Mouse (Mus musculus) forebrain, embryonic 11.5 days (tissue): ENCODE results near the gene Ajap1. TPM values are rescaled to one million over a fixed set of nuclear protein-coding genes. Genes with fewer than 3 reads are reported as not detected.

Source experiments
- ATAC-seq: fragments of 200-750 bp; cut with Nextera tagmentation; replicated peaks from 2 replicates; pipeline ENCODE4 v1.8.0; 2017; ENCODE audit warnings: moderate TSS enrichment; ENCODE audit not compliant: low FRiP score
- DNase-seq: peaks from one replicate; pipeline ENCODE4 v3.0.0-alpha.2; 2017; ENCODE audit warnings: low spot score
- H3K27ac ChIP-seq: fragments of 300-500 bp; sonication (generic); 2 replicates; pipeline ENCODE4 v1.5.1; 2014; ENCODE audit warnings: low read depth, low read length
- H3K27me3 ChIP-seq: fragments of 300-500 bp; sonication (generic); 2 replicates; pipeline ENCODE4 v1.6.1; 2014; ENCODE audit warnings: mild to moderate bottlenecking, low read length, mixed read lengths; ENCODE audit not compliant: control insufficient read depth, insufficient read depth
- H3K36me3 ChIP-seq: fragments of 300-500 bp; sonication (generic); 2 replicates; pipeline ENCODE4 v1.6.1; 2014; ENCODE audit warnings: mild to moderate bottlenecking, low read length, moderate library complexity, mixed read lengths; ENCODE audit not compliant: control insufficient read depth, insufficient read depth
- H3K4me1 ChIP-seq: fragments of 300-500 bp; sonication (generic); replicated peaks from 2 replicates; pipeline ENCODE4 v1.6.1; 2014; ENCODE audit warnings: low read length, mixed read lengths; ENCODE audit not compliant: control insufficient read depth, insufficient read depth
- H3K4me2 ChIP-seq: fragments of 300-500 bp; sonication (generic); 2 replicates; pipeline ENCODE4 v1.6.1; 2014; ENCODE audit warnings: low read depth, mild to moderate bottlenecking, low read length, moderate library complexity, mixed read lengths; ENCODE audit not compliant: severe bottlenecking
- H3K4me3 ChIP-seq: fragments of 300-500 bp; sonication (generic); 2 replicates; pipeline ENCODE4 v1.5.1; 2014; ENCODE audit warnings: low read depth, low read length
- H3K9ac ChIP-seq: fragments of 300-500 bp; sonication (generic); 2 replicates; pipeline ENCODE4 v1.6.1; 2014; ENCODE audit warnings: low read length
- H3K9me3 ChIP-seq: fragments of 300-500 bp; sonication (generic); 2 replicates; pipeline ENCODE4 v1.6.1; 2016; ENCODE audit warnings: low read length, mixed read lengths; ENCODE audit not compliant: control insufficient read depth
- WGBS: fragments of 180-500 bp; shearing (Covaris S2); extraction: QIAGEN DNeasy Blood & Tissue Kit; methylation state at CpG from one replicate; pipeline ENCODE4 v1.1.7; 2014; 5-methylcytosine and 5-hydroxymethylcytosine counted together
- polyA plus RNA-seq: library from polyadenylated mRNA; unstranded; fragments of >200 nt; fragmentation: Nextera tagmentation; extraction: Ambion mirVana; gene quantifications from 2 replicates; pipeline ENCODE4 v1.2.1, GENCODE M21; 2014

Gene Ajap1
- polyA plus RNA-seq, 1 experiment from 2014 or later, result 1.5 TPM

- WGBS, result 92% methylated on average over 8 of the region's 8 CpGs
- Histone ChIP-seq H3K9me3 (no peaks in the 10 kb centered on the region), H3K4me3 (no peak overlapping the region), H3K36me3 (no peaks in the 10 kb centered on the region), H3K27me3 (no peaks in the 10 kb centered on the region), H3K9ac (no peak overlapping the region), H3K4me2 (no peak overlapping the region), H3K4me1 (no peaks in the 10 kb centered on the region), H3K27ac (no peak overlapping the region)
- ATAC-seq (no peak), DNase-seq (no peak)
Observed at GRCm38 (mm10) chr4:153398421-153398820, 84.2 kb downstream of the Ajap1 start.

- Histone ChIP-seq H3K9me3 (no peaks in the 10 kb centered on the region), H3K27me3 (no peaks in the 10 kb centered on the region), H3K4me1 (no peaks in the 10 kb centered on the region), H3K4me2 (no peak overlapping the region), H3K36me3 (no peaks in the 10 kb centered on the region), H3K9ac (no peak overlapping the region), H3K27ac (no peak overlapping the region), H3K4me3 (no peak overlapping the region)
- ATAC-seq (no peak), DNase-seq (no peak)
- 94% methylated on average over 12 of the region's 12 CpGs for WGBS
Observed at GRCm38 (mm10) chr4:153387478-153387877, 95.1 kb downstream of the Ajap1 start.

- Histone ChIP-seq H3K9ac (no peak overlapping the region), H3K36me3 (no peaks in the 10 kb centered on the region), H3K4me3 (no peak overlapping the region), H3K4me2 (no peak overlapping the region), H3K4me1 (no peaks in the 10 kb centered on the region), H3K27me3 (no peaks in the 10 kb centered on the region), H3K27ac (no peak overlapping the region), H3K9me3 (no peaks in the 10 kb centered on the region)
- DNase-seq, result no peak
- WGBS, result 48% methylated on average over 7 of the region's 7 CpGs
- ATAC-seq, result no peak
Observed at GRCm38 (mm10) chr4:153381433-153381832, 101.2 kb downstream of the Ajap1 start.

GRCm38 (mm10) chr4:153380885-153381284 is 101.7 kb downstream of the Ajap1 start:
- Histone ChIP-seq H3K27ac (no peak overlapping the region), H3K4me1 (no peaks in the 10 kb centered on the region), H3K9me3 (no peaks in the 10 kb centered on the region), H3K4me3 (no peak overlapping the region), H3K27me3 (no peaks in the 10 kb centered on the region), H3K4me2 (no peak overlapping the region), H3K9ac (no peak overlapping the region), H3K36me3 (no peaks in the 10 kb centered on the region)
- ATAC-seq, result no peak
- DNase-seq, result no peak
- 69% methylated on average over 10 of the region's 10 CpGs for WGBS

- DNase-seq, result peak; percentile 70
- H3K27ac ChIP-seq, result no peak overlapping the region
- 19% methylated on average over 6 of the region's 6 CpGs for WGBS
- H3K4me3 ChIP-seq, result no peak overlapping the region
- H3K36me3 ChIP-seq, result no peaks in the 10 kb centered on the region
- H3K4me2 ChIP-seq, result no peak overlapping the region
- no peak overlapping the region for H3K9ac ChIP-seq
- H3K9me3 ChIP-seq, result no peaks in the 10 kb centered on the region
- ATAC-seq, result 0 out of 2 replicates have a peak, but pooled peaks have one; percentile 36
- H3K4me1 ChIP-seq, result no peaks in the 10 kb centered on the region
- no peaks in the 10 kb centered on the region for H3K27me3 ChIP-seq
Observed at GRCm38 (mm10) chr4:153377981-153378380, 104.6 kb downstream of the Ajap1 start.

GRCm38 (mm10) chr4:153374233-153374632 is 108.4 kb downstream of the Ajap1 start:
- no peak overlapping the region for H3K27ac ChIP-seq
- no peak overlapping the region for H3K4me2 ChIP-seq
- WGBS, result 81% methylated on average over 6 of the region's 6 CpGs
- no peaks in the 10 kb centered on the region for H3K27me3 ChIP-seq
- H3K9me3 ChIP-seq, result no peaks in the 10 kb centered on the region
- H3K9ac ChIP-seq, result no peak overlapping the region
- H3K36me3 ChIP-seq, result no peaks in the 10 kb centered on the region
- ATAC-seq (no peak), DNase-seq (no peak)
- H3K4me3 ChIP-seq, result no peak overlapping the region
- H3K4me1 ChIP-seq, result no peaks in the 10 kb centered on the region

- no peak overlapping the region for H3K27ac ChIP-seq
- 92% methylated on average over 14 of the region's 14 CpGs for WGBS
- no peak overlapping the region for H3K4me3 ChIP-seq
- no peak overlapping the region for H3K4me2 ChIP-seq
- no peak for DNase-seq
- no peak overlapping the region for H3K9ac ChIP-seq
- H3K4me1 ChIP-seq, result no peaks in the 10 kb centered on the region
- H3K9me3 ChIP-seq, result no peaks in the 10 kb centered on the region
- ATAC-seq, result no peak
- no peaks in the 10 kb centered on the region for H3K27me3 ChIP-seq
- H3K36me3 ChIP-seq, result no peaks in the 10 kb centered on the region
Observed at GRCm38 (mm10) chr4:153373125-153373524, 109.5 kb downstream of the Ajap1 start.

GRCm38 (mm10) chr4:153368620-153369159 is 113.9 kb downstream of the Ajap1 start:
- Histone ChIP-seq H3K4me1 (no peaks in the 10 kb centered on the region), H3K4me2 (no peak overlapping the region), H3K9me3 (no peaks in the 10 kb centered on the region), H3K36me3 (no peaks in the 10 kb centered on the region), H3K4me3 (no peak overlapping the region), H3K27me3 (no peaks in the 10 kb centered on the region), H3K9ac (no peak overlapping the region), H3K27ac (no peak overlapping the region)
- ATAC-seq, result no peak
- DNase-seq, result no peak
- 76% methylated on average over 10 of the region's 10 CpGs for WGBS

GRCm38 (mm10) chr4:153360868-153361545 is 121.6 kb downstream of the Ajap1 start:
- Histone ChIP-seq H3K4me1 (no peaks in the 10 kb centered on the region), H3K27ac (no peak overlapping the region), H3K9ac (no peak overlapping the region), H3K9me3 (no peaks in the 10 kb centered on the region), H3K4me2 (no peak overlapping the region), H3K36me3 (no peaks in the 10 kb centered on the region), H3K27me3 (no peaks in the 10 kb centered on the region), H3K4me3 (no peak overlapping the region)
- WGBS, result 78% methylated on average over 13 of the region's 13 CpGs
- ATAC-seq (no peak), DNase-seq (no peak)
